Mouse (Mus musculus) right cerebral cortex, postnatal 14 days (tissue): Measurements from ENCODE around the gene Sh3rf1.
A peak's percentile ranks its signal among the peaks of the same experiment; 100 is the strongest.

Experiments
- DNase-seq: peaks from one replicate; pipeline ENCODE4 v3.0.0; 2022

Gene Sh3rf1

GRCm38 (mm10) chr8:61223729-61224379 lies at the start of gene Sh3rf1:
Gene Sh3rf1, plus strand, starts transcription at chr8:61223872.
- peak; percentile 83 for DNase-seq

DNA sequence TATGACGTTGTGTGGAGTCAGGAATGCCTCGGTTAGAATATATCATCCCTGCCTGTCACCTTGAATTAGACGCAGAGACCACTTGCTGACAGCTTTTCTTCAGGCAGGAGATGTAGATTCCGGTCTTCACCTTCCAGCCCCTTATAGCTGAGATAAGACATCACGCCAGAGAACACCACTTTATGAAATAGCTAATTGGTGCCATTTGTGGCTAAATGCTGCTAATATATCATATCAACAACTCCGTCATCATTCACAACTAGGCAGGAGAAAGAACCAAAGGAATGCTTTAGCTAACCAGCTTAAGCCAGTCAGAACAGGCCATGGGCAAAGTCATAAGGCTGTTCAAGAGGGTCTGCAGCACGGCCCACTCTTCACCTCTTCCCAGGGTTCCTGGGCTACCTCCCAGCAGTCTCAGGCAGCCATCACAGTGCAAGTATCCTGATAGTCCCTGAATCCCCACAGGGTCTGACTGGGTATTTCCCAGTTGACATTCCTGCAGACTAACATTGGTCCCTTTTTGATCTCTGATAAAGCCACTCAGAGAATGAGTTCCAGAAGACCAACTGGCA lies 49.7 kb upstream of the Sh3rf1 start:
- DNase-seq = no peak

DNA sequence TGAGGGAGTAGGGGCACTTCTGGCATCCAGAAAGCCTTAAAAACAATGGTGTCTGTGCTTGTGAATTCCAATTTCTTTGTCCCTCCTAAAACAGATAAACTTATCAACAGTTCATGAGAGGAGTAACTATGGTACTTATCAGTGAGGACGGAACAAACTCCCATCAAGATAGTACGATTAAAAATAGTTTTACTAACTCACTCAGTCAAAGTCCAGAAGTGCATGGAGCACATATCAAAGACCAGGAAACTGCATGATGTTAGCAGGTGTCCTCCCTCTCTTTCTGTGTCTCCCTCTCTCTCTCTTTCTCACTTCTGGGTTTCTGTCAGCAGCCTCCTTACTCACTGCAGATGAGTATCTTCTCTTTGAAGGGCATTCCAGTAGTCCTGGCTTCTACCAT lies 47.8 kb upstream of the Sh3rf1 start:
- DNase-seq = no peak

DNA sequence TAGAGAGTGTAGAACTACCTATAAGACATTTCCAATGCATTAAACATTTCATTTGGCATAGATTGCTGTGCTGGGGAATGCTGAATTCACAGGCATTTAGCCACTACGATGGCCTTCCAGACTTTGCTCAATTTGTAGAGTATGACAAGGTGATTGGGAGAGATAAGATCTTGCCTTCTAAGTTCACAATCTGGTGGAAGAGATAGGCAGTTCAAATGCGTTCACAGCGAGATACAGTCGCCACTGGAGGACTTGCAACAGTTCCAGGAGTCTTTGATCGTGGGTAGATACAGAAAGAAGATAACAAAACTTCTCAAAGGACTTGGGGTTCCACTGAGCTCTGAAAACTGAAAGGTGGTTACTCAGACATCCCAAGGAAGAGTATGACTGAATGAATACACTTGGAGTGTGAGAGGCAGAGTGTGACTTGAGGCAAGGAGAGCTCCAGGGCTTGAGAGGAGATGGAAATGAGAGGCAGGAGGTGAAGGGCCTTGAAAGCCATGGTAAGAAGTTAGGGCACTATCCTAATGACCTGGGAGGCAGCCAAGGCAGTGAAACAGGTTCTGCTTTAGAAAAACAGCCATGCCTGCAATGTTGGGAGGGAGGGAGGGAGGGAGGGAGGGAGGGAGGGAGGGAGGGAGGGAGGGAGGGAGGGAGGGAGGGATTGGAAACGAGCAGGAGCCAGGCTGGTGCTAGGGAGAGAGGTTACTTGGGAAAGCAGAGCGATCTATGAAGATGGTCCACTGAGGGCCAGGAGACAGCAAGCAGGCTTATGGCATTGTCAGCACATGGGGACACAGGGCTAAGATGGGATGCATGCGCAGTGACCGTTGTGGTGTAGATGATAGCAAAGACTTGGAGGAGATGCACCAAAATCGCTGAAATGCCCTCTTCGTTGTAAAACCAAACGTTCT lies 45.7 kb upstream of the Sh3rf1 start:
- no peak for DNase-seq

DNA sequence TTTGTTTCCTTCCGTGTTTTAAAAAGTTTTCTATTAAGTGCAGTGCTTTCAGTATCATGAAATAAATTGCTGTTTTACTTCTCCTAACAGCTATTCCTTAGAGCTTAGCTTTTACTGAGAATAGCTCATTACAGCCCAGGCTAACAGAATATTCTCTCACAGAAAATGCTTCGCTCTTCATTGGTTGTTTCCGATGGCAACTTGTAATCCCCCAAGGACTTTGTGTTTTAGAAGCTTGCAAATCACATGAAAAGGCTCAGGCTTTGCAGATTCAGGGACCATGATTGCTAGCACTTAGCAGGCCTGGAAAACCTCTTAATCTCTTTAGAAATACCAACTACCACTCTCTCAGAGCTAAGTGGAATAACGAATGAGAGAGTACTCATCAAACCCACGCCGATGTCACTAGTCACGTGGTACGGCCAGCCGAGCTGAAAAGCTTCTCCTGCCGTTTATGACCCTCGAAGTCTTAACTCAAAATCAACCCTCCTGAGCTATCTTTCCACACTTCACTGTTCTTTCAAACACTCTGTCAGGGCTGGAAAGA lies 45.0 kb upstream of the Sh3rf1 start:
- no peak for DNase-seq

DNA sequence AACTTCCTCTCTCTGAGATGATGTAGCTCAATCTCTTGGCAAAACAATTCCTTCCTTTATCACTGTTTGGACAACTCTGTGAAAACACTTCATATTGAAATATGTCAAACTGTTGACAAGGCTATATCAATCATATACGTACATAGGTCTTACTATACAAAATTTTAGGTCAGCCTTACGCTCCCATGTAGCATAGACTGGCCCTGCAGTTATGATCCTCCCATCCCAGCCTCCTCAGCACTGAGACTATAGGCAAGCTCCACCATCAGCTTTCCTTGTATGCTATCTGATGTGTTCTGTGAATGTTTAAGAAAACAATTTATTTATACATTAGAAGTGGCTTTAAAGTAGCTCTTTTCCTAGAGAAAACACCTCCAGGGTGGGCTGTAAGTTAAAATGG lies 42.1 kb upstream of the Sh3rf1 start:
- DNase-seq = no peak

GRCm38 (mm10) chr8:61182020-61182419 lies 41.7 kb upstream of the Sh3rf1 start:
- no peak for DNase-seq

- DNase-seq = no peak
Observed at GRCm38 (mm10) chr8:61185274-61186198, 38.1 kb upstream of the Sh3rf1 start.

- DNase-seq = no peak
Observed at GRCm38 (mm10) chr8:61194306-61194925, 29.3 kb upstream of the Sh3rf1 start.

GRCm38 (mm10) chr8:61200254-61200887 lies 23.3 kb upstream of the Sh3rf1 start:
- no peak for DNase-seq

DNA sequence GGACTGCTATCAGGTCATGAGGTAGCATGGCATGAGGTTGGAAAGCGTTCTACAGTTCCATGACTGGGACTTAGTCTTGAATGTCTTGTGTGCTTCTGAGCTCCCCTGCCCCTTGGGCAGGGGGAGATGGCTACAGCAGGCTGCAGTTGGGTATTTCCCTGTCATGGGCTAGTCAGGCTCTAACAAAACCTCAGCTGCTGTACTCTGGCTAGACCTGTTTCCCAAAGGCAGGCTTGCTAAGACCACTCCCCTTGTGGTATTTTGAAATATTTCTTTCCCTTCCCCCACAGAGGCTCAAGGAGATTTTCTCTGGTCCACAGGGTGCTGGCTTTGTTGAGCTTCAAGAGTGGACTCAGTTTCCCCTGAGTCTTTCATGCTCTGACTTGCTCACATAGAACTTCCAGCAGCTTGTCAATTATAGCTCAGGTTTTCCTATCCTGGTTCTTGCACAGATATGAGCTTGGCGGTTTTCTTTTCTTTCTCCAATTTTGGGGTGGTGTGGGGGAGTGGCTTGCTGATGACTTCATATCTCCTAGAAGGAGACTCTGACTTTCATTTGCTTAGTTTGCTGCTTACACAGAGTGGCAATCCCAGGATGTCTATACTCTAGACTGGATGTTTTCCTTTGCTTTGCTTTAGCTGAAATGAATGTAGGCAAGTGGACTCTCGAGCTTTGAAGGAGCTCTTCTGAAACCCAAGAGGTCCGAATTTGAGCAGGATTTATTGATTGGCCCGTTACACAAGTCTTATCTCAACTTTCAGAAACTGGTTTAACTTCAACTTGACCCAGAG lies 20.4 kb upstream of the Sh3rf1 start:
- no peak for DNase-seq

DNA sequence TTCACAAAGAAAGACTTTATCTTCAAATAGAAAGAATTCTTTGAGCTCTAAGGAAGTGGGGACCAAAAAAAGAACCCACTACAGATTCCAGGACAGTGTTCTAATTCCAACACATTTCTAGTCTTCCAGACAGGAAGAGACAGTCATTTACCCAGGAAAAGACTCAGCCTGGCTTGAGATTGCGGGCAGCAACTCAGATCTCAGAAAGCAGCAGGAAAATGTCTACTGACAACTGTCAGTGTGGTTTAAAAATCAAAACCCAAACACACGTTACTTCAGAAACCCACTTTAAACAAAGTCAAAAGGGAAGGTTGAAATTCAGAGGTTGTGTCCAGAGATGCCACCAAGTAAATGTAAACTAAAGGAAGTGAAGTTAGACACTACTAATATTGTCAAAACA lies 16.8 kb upstream of the Sh3rf1 start:
- DNase-seq = no peak

GRCm38 (mm10) chr8:61207636-61208035 lies 16.0 kb upstream of the Sh3rf1 start:
- DNase-seq = no peak

- no peak for DNase-seq
Observed at GRCm38 (mm10) chr8:61208719-61209118, 15.0 kb upstream of the Sh3rf1 start.

- DNase-seq = no peak
Observed at GRCm38 (mm10) chr8:61210836-61211235, 12.8 kb upstream of the Sh3rf1 start.

DNA sequence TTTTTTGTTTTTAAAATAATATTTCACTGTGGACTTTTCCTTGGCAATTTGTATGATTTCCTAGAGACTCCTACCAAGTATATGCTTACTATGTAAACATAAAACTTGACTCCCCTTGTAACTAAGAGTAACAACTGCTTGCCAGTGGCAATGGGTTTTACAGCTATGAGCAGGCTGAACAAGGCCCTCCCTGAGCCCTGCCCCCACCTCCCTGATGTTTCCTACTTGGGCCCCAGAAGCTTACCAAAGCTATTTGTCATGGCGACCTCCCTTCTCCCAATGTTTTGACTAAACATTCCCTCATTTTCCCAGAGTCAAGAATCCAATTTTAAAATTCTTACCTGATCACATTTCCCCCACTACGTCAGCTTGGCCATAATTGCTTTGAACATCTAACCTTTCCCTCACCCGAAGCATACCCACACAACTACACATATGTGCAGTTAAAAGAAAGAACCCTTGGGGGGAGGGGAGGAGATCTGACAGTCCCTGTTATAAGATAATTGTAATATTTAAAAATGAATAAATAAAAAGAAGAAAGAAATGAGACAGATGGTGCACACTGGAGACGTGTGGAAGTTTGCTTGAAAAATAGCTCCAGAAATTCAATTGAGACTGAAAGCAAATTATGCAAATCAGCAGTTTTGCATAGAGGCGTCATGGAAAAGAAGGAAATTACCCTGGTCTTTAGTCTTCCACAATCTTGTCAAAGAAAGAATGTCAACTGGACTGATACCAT lies 8.4 kb upstream of the Sh3rf1 start:
- no peak for DNase-seq

- no peak for DNase-seq
Observed at GRCm38 (mm10) chr8:61217017-61217416, 6.7 kb upstream of the Sh3rf1 start.

- DNase-seq = peak; percentile 40
Observed at GRCm38 (mm10) chr8:61217426-61217825, 6.2 kb upstream of the Sh3rf1 start.

- DNase-seq = no peak
Observed at GRCm38 (mm10) chr8:61218439-61218838, 5.2 kb upstream of the Sh3rf1 start.

DNA sequence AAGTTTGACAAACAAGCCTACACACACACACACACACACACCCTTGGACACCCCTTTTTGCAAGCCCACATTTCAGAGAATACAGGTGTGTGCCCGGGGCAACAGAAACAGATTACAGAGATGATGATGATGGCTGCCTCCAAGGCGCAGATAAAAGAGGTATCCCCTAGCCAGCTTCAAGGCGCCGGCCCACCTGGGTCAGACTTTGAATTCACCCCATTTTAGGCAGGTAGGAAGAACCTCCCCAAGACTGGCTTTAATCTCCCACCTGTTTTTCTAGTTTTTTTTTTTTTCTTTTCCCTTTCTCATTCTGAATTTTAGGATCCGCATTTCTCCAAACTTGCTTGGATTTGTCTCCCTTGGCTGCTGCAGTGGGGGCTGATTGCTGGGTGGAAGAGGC lies 389 bp upstream of the Sh3rf1 start:
- no peak for DNase-seq
